Mouse (Mus musculus): Measurements from ENCODE around the gene Apoc2. TPM values are rescaled to one million over a fixed set of nuclear protein-coding genes. Genes with fewer than 3 reads are reported as not detected.

Apoc2 gene
- polyA plus RNA-seq, 1 experiment: not detected

GRCm38 (mm10) chr7:19681202-19681694 lies 3.5 kb upstream of the Apoc2 start, which contains the start of the genes Gm44805 and Apoc4:
Gene Gm44805, minus strand, starts transcription at chr7:19681423.
Gene Apoc4, minus strand, starts transcription at chr7:19681479.
- Histone ChIP-seq H3K9ac (ENCODE audit: low read depth, poor library complexity, severe bottlenecking) (no peak within 1 kb of the TSS), H3K4me3 (ENCODE audit: low read depth, low read length) (no peak within 1 kb of the TSS), H3K27me3 (ENCODE audit: control insufficient read depth, insufficient read depth, low read length, poor library complexity, severe bottlenecking) (no peaks in the 10 kb centered on the region), H3K36me3 (ENCODE audit: control insufficient read depth, insufficient read depth, low read length, poor library complexity, severe bottlenecking) (no peaks in the 10 kb centered on the region), H3K4me1 (ENCODE audit: control insufficient read depth, insufficient read depth, low read length) (peaks cover 9% of the 10 kb centered on the region), H3K27ac (ENCODE audit: insufficient read depth, low read length) (peak within 1 kb of the TSS; percentile 59), H3K9me3 (replicated peaks; ENCODE audit: control insufficient read depth, insufficient read depth, low read length, poor library complexity, severe bottlenecking) (no peaks in the 10 kb centered on the region)
- TF ChIP-seq CTCF (IDR thresholded peaks at IDR 0.05; ENCODE audit: low read depth, low read length): no peak
- no peak for TF ChIP-seq EP300 (IDR thresholded peaks at IDR 0.05; ENCODE audit: insufficient read depth, low read depth, low read length)
- no peak for TF ChIP-seq POLR2A (IDR thresholded peaks at IDR 0.05; ENCODE audit: insufficient read depth, low read length)

GRCm38 (mm10) chr7:19680702-19681101 lies 3.0 kb upstream of the Apoc2 start:
- TF ChIP-seq EP300 (IDR thresholded peaks at IDR 0.05; ENCODE audit: insufficient read depth, low read depth, low read length): no peak
- TF ChIP-seq POLR2A (IDR thresholded peaks at IDR 0.05; ENCODE audit: insufficient read depth, low read length): no peak
- no peak for TF ChIP-seq CTCF (IDR thresholded peaks at IDR 0.05; ENCODE audit: low read depth, low read length)
- no peaks in the 10 kb centered on the region for H3K9me3 ChIP-seq (replicated peaks; ENCODE audit: control insufficient read depth, insufficient read depth, low read length, poor library complexity, severe bottlenecking)
- no peak overlapping the region for H3K9ac ChIP-seq (ENCODE audit: low read depth, poor library complexity, severe bottlenecking)
- no peaks in the 10 kb centered on the region for H3K27me3 ChIP-seq (ENCODE audit: control insufficient read depth, insufficient read depth, low read length, poor library complexity, severe bottlenecking)
- no peaks in the 10 kb centered on the region for H3K36me3 ChIP-seq (ENCODE audit: control insufficient read depth, insufficient read depth, low read length, poor library complexity, severe bottlenecking)
- H3K4me3 ChIP-seq (ENCODE audit: low read depth, low read length): no peak overlapping the region
- no peak overlapping the region for H3K27ac ChIP-seq (ENCODE audit: insufficient read depth, low read length)
- H3K4me1 ChIP-seq (ENCODE audit: control insufficient read depth, insufficient read depth, low read length): peaks cover 9% of the 10 kb centered on the region

- Histone ChIP-seq H3K36me3 (ENCODE audit: control insufficient read depth, insufficient read depth, low read length, poor library complexity, severe bottlenecking) (no peaks in the 10 kb centered on the region), H3K4me1 (ENCODE audit: control insufficient read depth, insufficient read depth, low read length) (peaks cover 5% of the 10 kb centered on the region), H3K9me3 (replicated peaks; ENCODE audit: control insufficient read depth, insufficient read depth, low read length, poor library complexity, severe bottlenecking) (no peaks in the 10 kb centered on the region), H3K27me3 (ENCODE audit: control insufficient read depth, insufficient read depth, low read length, poor library complexity, severe bottlenecking) (no peaks in the 10 kb centered on the region), H3K4me3 (ENCODE audit: low read depth, low read length) (no peak overlapping the region), H3K9ac (ENCODE audit: low read depth, poor library complexity, severe bottlenecking) (no peak overlapping the region), H3K27ac (ENCODE audit: insufficient read depth, low read length) (no peak overlapping the region)
- no peak for TF ChIP-seq CTCF (IDR thresholded peaks at IDR 0.05; ENCODE audit: low read depth, low read length)
- TF ChIP-seq POLR2A (IDR thresholded peaks at IDR 0.05; ENCODE audit: insufficient read depth, low read length): no peak
- TF ChIP-seq EP300 (IDR thresholded peaks at IDR 0.05; ENCODE audit: insufficient read depth, low read depth, low read length): no peak
Measured at GRCm38 (mm10) chr7:19678901-19679300, 1.2 kb upstream of the Apoc2 start.

- no peaks in the 10 kb centered on the region for H3K4me1 ChIP-seq (ENCODE audit: control insufficient read depth, insufficient read depth, low read length)
- no peak overlapping the region for H3K27ac ChIP-seq (ENCODE audit: insufficient read depth, low read length)
- no peaks in the 10 kb centered on the region for H3K36me3 ChIP-seq (ENCODE audit: control insufficient read depth, insufficient read depth, low read length, poor library complexity, severe bottlenecking)
- no peak overlapping the region for H3K4me3 ChIP-seq (ENCODE audit: low read depth, low read length)
- no peak overlapping the region for H3K9ac ChIP-seq (ENCODE audit: low read depth, poor library complexity, severe bottlenecking)
- H3K27me3 ChIP-seq (ENCODE audit: control insufficient read depth, insufficient read depth, low read length, poor library complexity, severe bottlenecking): no peaks in the 10 kb centered on the region
- TF ChIP-seq EP300 (IDR thresholded peaks at IDR 0.05; ENCODE audit: insufficient read depth, low read depth, low read length): no peak
- TF ChIP-seq CTCF (IDR thresholded peaks at IDR 0.05; ENCODE audit: low read depth, low read length): no peak
- no peak for TF ChIP-seq POLR2A (IDR thresholded peaks at IDR 0.05; ENCODE audit: insufficient read depth, low read length)
- no peaks in the 10 kb centered on the region for H3K9me3 ChIP-seq (replicated peaks; ENCODE audit: control insufficient read depth, insufficient read depth, low read length, poor library complexity, severe bottlenecking)
Measured at GRCm38 (mm10) chr7:19676662-19677061, 1.1 kb downstream of the Apoc2 start.

GRCm38 (mm10) chr7:19675824-19676223 lies 1.9 kb downstream of the Apoc2 start:
- no peak overlapping the region for H3K4me3 ChIP-seq (ENCODE audit: low read depth, low read length)
- no peak overlapping the region for H3K9ac ChIP-seq (ENCODE audit: low read depth, poor library complexity, severe bottlenecking)
- H3K9me3 ChIP-seq (replicated peaks; ENCODE audit: control insufficient read depth, insufficient read depth, low read length, poor library complexity, severe bottlenecking): no peaks in the 10 kb centered on the region
- no peaks in the 10 kb centered on the region for H3K27me3 ChIP-seq (ENCODE audit: control insufficient read depth, insufficient read depth, low read length, poor library complexity, severe bottlenecking)
- H3K36me3 ChIP-seq (ENCODE audit: control insufficient read depth, insufficient read depth, low read length, poor library complexity, severe bottlenecking): no peaks in the 10 kb centered on the region
- TF ChIP-seq CTCF (IDR thresholded peaks at IDR 0.05; ENCODE audit: low read depth, low read length) (no peak), EP300 (IDR thresholded peaks at IDR 0.05; ENCODE audit: insufficient read depth, low read depth, low read length) (no peak), POLR2A (IDR thresholded peaks at IDR 0.05; ENCODE audit: insufficient read depth, low read length) (no peak)
- H3K27ac ChIP-seq (ENCODE audit: insufficient read depth, low read length): no peak overlapping the region
- H3K4me1 ChIP-seq (ENCODE audit: control insufficient read depth, insufficient read depth, low read length): no peaks in the 10 kb centered on the region

GRCm38 (mm10) chr7:19673083-19673699 lies 4.5 kb downstream of the Apoc2 start:
- Histone ChIP-seq H3K9me3 (replicated peaks; ENCODE audit: control insufficient read depth, insufficient read depth, low read length, poor library complexity, severe bottlenecking) (no peaks in the 10 kb centered on the region), H3K27ac (ENCODE audit: insufficient read depth, low read length) (no peak overlapping the region), H3K36me3 (ENCODE audit: control insufficient read depth, insufficient read depth, low read length, poor library complexity, severe bottlenecking) (no peaks in the 10 kb centered on the region), H3K4me3 (ENCODE audit: low read depth, low read length) (no peak overlapping the region), H3K27me3 (ENCODE audit: control insufficient read depth, insufficient read depth, low read length, poor library complexity, severe bottlenecking) (no peaks in the 10 kb centered on the region), H3K9ac (ENCODE audit: low read depth, poor library complexity, severe bottlenecking) (no peak overlapping the region), H3K4me1 (ENCODE audit: control insufficient read depth, insufficient read depth, low read length) (no peaks in the 10 kb centered on the region)
- TF ChIP-seq CTCF (IDR thresholded peaks at IDR 0.05; ENCODE audit: low read depth, low read length) (no peak), POLR2A (IDR thresholded peaks at IDR 0.05; ENCODE audit: insufficient read depth, low read length) (no peak), EP300 (IDR thresholded peaks at IDR 0.05; ENCODE audit: insufficient read depth, low read depth, low read length) (no peak)

Measured in ES-Bruce4 (cell line).